Mouse (Mus musculus) limb, embryonic 11.5 days (tissue): ENCODE measurements around the gene Gm38394. TPM values are rescaled to one million over a fixed set of nuclear protein-coding genes. Genes with fewer than 3 reads are reported as not detected.

ENCODE experiments used
- ATAC-seq: fragments of 200-750 bp; cut with Nextera tagmentation; 2 replicates; pipeline ENCODE4 v1.8.0; 2017; ENCODE audit warnings: low read depth; ENCODE audit not compliant: insufficient number of reproducible peaks, low FRiP score, low TSS enrichment
- DNase-seq: peaks from one replicate; pipeline ENCODE4 v3.0.0-alpha.2; 2015; ENCODE audit warnings: low spot score
- H3K27ac ChIP-seq: fragments of 300-500 bp; sonication (generic); replicated peaks from 2 replicates; pipeline ENCODE4 v1.5.1; 2014; ENCODE audit warnings: low read depth, mild to moderate bottlenecking, low read length
- H3K27me3 ChIP-seq: fragments of 300-500 bp; sonication (generic); 2 replicates; pipeline ENCODE4 v1.6.1; 2014; ENCODE audit warnings: mild to moderate bottlenecking, low read length, mixed read lengths; ENCODE audit not compliant: control insufficient read depth, insufficient read depth
- H3K36me3 ChIP-seq: fragments of 300-500 bp; sonication (generic); 2 replicates; pipeline ENCODE4 v1.6.1; 2014; ENCODE audit warnings: mild to moderate bottlenecking, low read length, moderate library complexity, mixed read lengths; ENCODE audit not compliant: control insufficient read depth, insufficient read depth
- H3K4me1 ChIP-seq: fragments of 300-500 bp; sonication (generic); 2 replicates; pipeline ENCODE4 v1.6.1; 2014; ENCODE audit warnings: low read length, mixed read lengths; ENCODE audit not compliant: control insufficient read depth, insufficient read depth
- H3K4me2 ChIP-seq: fragments of 300-500 bp; sonication (generic); 2 replicates; pipeline ENCODE4 v1.6.1; 2014; ENCODE audit warnings: low read depth, mild to moderate bottlenecking, moderate library complexity; ENCODE audit not compliant: severe bottlenecking
- H3K4me3 ChIP-seq: fragments of 300-500 bp; sonication (generic); 2 replicates; pipeline ENCODE4 v1.5.1; 2014; ENCODE audit warnings: low read depth, low read length
- H3K9ac ChIP-seq: fragments of 300-500 bp; sonication (generic); 2 replicates; pipeline ENCODE4 v1.6.1; 2014; ENCODE audit warnings: mild to moderate bottlenecking, low read length
- H3K9me3 ChIP-seq: fragments of 300-500 bp; sonication (generic); 2 replicates; pipeline ENCODE4 v1.6.1; 2016; ENCODE audit warnings: low read length; ENCODE audit not compliant: control insufficient read depth
- WGBS: fragments of 180-500 bp; shearing (Covaris S2); extraction: QIAGEN DNeasy Blood & Tissue Kit; methylation state at CpG from one replicate; pipeline ENCODE4 v1.1.7; 2014; 5-methylcytosine and 5-hydroxymethylcytosine counted together
- polyA plus RNA-seq: library from polyadenylated mRNA; unstranded; fragments of >200 nt; fragmentation: Nextera tagmentation; extraction: Ambion mirVana; gene quantifications from 2 replicates; pipeline ENCODE4 v1.2.1, GENCODE M21; 2014

The Gm38394 gene
- polyA plus RNA-seq, 1 experiment from 2014 or later, result 9.8 TPM

DNA sequence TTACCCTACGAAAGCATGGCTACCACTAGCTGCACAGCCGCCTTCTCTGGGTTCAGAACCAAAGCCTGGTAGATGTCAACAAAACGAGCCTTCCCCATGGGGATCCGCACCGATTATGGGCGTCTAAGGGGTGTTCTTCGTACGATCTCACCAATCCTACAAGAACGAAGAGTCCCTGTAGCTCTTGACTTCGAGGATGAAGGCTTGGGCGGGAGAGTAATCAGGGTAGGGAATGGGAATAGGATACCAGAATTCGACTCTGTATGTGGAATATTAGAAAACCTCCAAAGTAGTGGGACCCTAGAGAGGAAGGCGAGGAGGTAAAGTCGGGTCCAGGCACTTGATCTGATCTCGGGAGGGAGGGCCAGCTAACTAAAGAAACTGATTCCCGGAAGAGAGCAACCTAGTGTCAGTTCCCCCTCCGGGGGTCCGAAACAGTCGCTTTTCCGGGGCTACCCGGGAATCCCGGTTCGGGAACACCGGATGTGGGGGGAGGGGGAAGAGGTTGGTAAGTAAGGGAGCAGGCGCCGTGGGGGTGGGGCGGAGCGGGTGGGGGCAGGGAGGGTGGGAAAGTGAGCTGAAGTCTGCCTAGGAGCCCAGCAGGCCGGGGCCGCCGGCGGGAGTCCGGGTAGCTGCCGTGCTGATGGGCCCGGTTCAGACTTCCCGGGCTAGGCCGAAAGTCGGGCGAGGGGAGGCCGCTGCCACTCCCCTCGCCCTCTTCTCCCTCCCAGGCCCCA is 484 bp downstream of the Gm38394 start, which contains the start of gene Zbed6:
Gene Zbed6, minus strand, starts transcription at position 420 of the 737 bp plus-strand sequence.
- Histone ChIP-seq H3K9ac (peak within 1 kb of the TSS; percentile 81), H3K27me3 (no peaks in the 10 kb centered on the region), H3K4me1 (peaks cover 15% of the 10 kb centered on the region; the same call in 1 of the 2 replicates), H3K4me2 (peak within 1 kb of the TSS; percentile 84), H3K4me3 (peak within 1 kb of the TSS; percentile 84), H3K9me3 (no peaks in the 10 kb centered on the region), H3K27ac (peak within 1 kb of the TSS; percentile 81), H3K36me3 (0 out of 2 replicates have a peak, but pooled peaks cover 2% of the 10 kb centered on the region)
- DNase-seq (peak; percentile 85), ATAC-seq (peak; percentile 87)
- 1% methylated on average over 40 of the region's 41 CpGs for WGBS

DNA sequence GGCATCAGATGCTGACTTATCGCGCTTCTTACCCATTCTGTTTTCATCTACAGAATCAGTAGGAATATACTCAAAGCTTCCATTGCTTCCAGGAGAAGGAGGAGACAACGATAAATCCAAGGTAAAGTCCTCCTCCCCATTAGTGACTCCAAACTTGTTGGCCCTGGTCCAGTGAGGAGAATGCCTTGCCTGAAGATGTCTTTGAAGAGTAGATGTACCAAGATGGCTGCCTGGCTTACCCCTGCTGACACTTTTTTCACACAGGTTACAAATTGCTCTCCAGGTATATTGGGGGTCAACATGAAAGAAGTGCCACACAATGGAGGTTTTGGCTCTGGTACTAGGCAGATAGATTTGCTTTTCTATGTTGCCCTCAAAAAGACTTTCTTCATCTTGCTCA is 2.2 kb downstream of the Gm38394 start:
- no peaks in the 10 kb centered on the region for H3K9me3 ChIP-seq
- no peak overlapping the region for H3K27ac ChIP-seq
- no peak overlapping the region for H3K9ac ChIP-seq
- 93% methylated on average over 3 of the region's 3 CpGs for WGBS
- DNase-seq (no peak), ATAC-seq (no peak)
- H3K4me2 ChIP-seq, result no peak overlapping the region
- H3K4me1 ChIP-seq, result peaks cover 15% of the 10 kb centered on the region; the same call in 1 of the 2 replicates
- H3K36me3 ChIP-seq, result 0 out of 2 replicates have a peak, but pooled peaks cover 2% of the 10 kb centered on the region
- H3K4me3 ChIP-seq, result no peak overlapping the region
- no peaks in the 10 kb centered on the region for H3K27me3 ChIP-seq

DNA sequence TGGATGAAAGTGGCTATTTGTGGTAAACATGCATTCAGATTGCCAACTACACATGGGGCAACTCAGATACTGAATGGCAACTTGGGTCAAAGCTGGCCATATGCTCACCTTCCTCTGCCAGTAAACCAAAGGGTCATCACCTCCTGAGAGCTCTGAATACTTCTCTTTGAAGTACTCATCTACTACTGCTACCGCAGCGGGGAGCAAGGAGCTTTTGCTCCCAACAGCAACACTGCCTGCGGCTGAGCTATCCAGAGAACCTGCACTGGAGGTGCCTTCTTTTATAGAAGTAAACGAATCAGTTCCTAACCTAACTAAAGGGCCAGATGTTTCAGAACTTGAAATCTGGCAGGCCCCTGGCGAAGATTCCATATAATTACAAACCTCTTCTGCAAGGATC is 4.3 kb downstream of the Gm38394 start:
- ATAC-seq, result no peak
- H3K27ac ChIP-seq, result no peak overlapping the region

DNA sequence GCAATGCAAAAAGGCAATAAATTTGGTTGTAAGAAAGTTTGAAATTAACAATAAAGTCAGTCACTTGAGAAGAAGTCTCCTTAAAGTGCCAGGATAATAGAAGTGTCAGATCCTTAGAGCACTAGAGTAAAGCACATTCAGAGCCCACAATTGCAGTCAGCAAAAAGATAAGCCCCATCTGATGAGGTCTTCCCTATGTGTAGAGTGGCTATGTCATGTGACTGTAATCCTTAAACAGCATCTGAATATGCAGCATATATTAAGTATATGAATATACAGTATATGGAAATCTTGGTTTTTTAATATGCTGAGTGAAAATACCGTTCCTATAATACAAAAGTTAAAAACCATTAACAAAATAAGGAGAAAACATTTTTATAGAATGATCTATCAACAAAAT is 8.1 kb downstream of the Gm38394 start:
- no peak overlapping the region for H3K4me3 ChIP-seq
- H3K36me3 ChIP-seq, result peaks cover 2% of the 10 kb centered on the region; the same call in 1 of the 2 replicates
- H3K4me1 ChIP-seq, result 0 out of 2 replicates have a peak, but pooled peaks cover 2% of the 10 kb centered on the region
- no peak overlapping the region for H3K9ac ChIP-seq
- DNase-seq, result no peak
- WGBS, result 96% methylated on average over 1 of the region's 1 CpGs
- H3K27ac ChIP-seq, result no peak overlapping the region
- no peak overlapping the region for H3K4me2 ChIP-seq
- H3K9me3 ChIP-seq, result no peaks in the 10 kb centered on the region
- H3K27me3 ChIP-seq, result no peaks in the 10 kb centered on the region
- ATAC-seq, result no peak

More for the DNA sequence above, 4.3 kb downstream of the Gm38394 start:
- Histone ChIP-seq H3K27me3 (no peaks in the 10 kb centered on the region), H3K9me3 (no peaks in the 10 kb centered on the region), H3K36me3 (0 out of 2 replicates have a peak, but pooled peaks cover 2% of the 10 kb centered on the region), H3K4me1 (peaks cover 15% of the 10 kb centered on the region; the same call in 1 of the 2 replicates), H3K4me2 (no peak overlapping the region), H3K4me3 (no peak overlapping the region), H3K9ac (no peak overlapping the region)
- DNase-seq, result no peak
- 26% methylated on average over 5 of the region's 5 CpGs for WGBS

DNA sequence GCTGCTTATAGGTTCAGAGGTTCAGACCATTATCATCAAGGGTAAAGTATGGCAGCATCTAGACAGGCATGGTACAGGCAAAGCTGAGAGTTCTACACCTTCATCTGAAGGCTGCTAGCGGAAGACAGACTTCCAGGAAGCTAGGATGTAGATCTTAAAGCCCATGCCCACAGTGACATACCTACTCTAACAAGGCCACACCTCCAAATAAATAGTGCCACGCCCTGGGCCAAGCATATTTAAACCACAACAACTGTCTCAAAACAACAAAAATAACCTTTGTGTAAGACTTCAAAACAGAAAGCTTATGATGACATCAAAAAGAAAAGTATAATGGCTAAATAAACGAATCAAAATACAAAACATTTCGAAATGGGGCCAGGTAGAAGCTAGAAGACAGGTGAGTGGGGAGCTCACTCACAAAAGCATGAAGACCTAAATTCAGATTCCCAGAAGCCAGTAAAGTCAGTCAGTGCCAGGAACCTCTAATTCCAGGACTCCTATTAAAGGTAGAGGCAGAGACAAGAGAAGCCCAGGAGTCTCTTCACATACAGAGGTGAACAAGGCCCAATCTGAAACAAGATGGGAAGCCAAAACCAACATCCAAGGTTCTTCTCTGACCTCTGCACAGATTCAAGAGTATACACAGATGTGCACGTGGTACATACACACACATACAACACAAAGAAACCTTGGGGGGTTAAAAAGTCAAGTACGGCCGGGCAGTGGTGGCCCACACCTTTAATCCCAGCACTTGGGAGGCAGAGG is 10.6 kb downstream of the Gm38394 start:
- H3K4me2 ChIP-seq, result no peak overlapping the region
- H3K4me3 ChIP-seq, result no peak overlapping the region
- DNase-seq (no peak), ATAC-seq (no peak)
- H3K9ac ChIP-seq, result no peak overlapping the region
- no peaks in the 10 kb centered on the region for H3K4me1 ChIP-seq
- H3K27me3 ChIP-seq, result no peaks in the 10 kb centered on the region
- WGBS, result 94% methylated on average over 7 of the region's 7 CpGs
- H3K9me3 ChIP-seq, result no peaks in the 10 kb centered on the region
- H3K36me3 ChIP-seq, result peaks cover 10% of the 10 kb centered on the region
- H3K27ac ChIP-seq, result no peak overlapping the region

DNA sequence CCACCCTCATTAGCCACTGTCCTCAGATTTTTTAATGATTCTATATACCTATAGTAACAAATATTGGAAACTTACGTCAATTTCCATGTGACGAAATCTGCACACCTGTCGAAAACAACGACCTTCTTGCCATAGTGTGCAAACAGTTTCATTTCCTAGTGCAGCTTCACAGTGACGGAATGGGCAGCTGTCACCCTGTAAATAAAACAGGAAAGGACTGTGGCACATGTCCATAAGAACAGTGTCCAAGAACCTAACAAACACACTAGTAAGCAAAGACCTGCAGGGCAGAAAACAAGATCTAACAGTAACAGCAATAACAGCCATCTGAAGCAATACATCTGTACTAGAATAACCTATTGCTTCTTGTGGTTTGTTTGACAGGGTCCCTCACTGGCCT is 15.5 kb downstream of the Gm38394 start:
- Histone ChIP-seq H3K4me2 (no peak overlapping the region), H3K27me3 (no peaks in the 10 kb centered on the region), H3K27ac (no peak overlapping the region), H3K9ac (no peak overlapping the region), H3K9me3 (no peaks in the 10 kb centered on the region), H3K36me3 (peaks cover 28% of the 10 kb centered on the region), H3K4me1 (no peaks in the 10 kb centered on the region), H3K4me3 (no peak overlapping the region)
- DNase-seq (no peak), ATAC-seq (no peak)
- 93% methylated on average over 5 of the region's 5 CpGs for WGBS

DNA sequence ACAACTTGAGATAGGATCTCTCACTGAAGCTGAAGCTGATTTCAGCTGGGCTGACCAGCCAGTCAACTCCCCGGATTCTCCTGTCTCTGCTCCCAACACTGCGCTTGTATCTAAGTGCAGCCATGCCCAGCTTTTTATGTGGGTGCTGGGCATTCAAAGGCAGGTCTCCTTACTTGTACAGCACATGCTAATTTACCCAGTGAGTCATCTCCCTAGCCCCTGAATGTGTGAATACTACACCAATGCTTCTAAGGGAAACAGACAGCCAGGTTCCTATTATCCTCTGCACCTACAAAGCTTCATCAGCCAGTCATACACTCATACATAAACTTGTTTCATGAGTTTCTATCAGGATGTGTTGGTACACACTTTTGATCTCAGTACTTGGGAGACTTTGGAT is 20.0 kb downstream of the Gm38394 start:
- H3K27ac ChIP-seq, result no peak overlapping the region
- 95% methylated on average over 2 of the region's 2 CpGs for WGBS
- no peak for ATAC-seq
- H3K9ac ChIP-seq, result no peak overlapping the region
- no peak overlapping the region for H3K4me2 ChIP-seq
- H3K4me3 ChIP-seq, result no peak overlapping the region
- H3K4me1 ChIP-seq, result no peaks in the 10 kb centered on the region
- H3K36me3 ChIP-seq, result peaks cover 44% of the 10 kb centered on the region
- H3K9me3 ChIP-seq, result no peaks in the 10 kb centered on the region
- H3K27me3 ChIP-seq, result no peaks in the 10 kb centered on the region
- DNase-seq, result no peak

DNA sequence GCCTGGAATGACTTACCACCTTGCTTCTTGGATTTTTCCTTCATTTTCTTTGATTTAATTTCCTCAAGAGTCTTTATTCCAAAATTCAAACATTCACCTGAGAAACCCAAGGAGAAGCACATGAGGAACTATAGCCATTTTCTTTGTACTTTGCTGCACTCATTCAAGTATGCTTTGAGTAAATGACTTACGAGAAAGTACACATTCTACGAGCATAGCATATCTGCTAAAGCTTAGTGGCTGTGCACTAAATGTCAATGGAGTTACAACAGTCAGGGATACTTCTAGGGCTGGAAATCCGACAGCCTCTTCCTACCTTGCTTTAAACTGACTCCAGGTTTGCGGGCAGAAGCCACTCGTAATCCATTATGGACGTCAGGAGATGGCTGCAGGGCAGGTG is 22.6 kb downstream of the Gm38394 start:
- 86% methylated on average over 6 of the region's 6 CpGs for WGBS
- no peaks in the 10 kb centered on the region for H3K4me1 ChIP-seq
- H3K9ac ChIP-seq, result no peak overlapping the region
- no peak for DNase-seq
- H3K4me2 ChIP-seq, result no peak overlapping the region
- no peak overlapping the region for H3K4me3 ChIP-seq
- ATAC-seq, result no peak
- no peaks in the 10 kb centered on the region for H3K9me3 ChIP-seq
- no peak overlapping the region for H3K27ac ChIP-seq
- no peaks in the 10 kb centered on the region for H3K27me3 ChIP-seq
- H3K36me3 ChIP-seq, result peaks cover 30% of the 10 kb centered on the region
